Mouse (Mus musculus) ZHBTc4 (cell line): ENCODE results near the gene Zfp853.

ENCODE experiments used
- DNase-seq: peaks from one replicate; pipeline ENCODE4 v3.0.0-alpha.2; 2011; ENCODE audit warnings: low read depth, low spot score

The Zfp853 gene

GRCm38 (mm10) chr5:143294862-143295261, 1.4 kb upstream of the Zfp853 start:
- DNase-seq, result peak; percentile 65

GRCm38 (mm10) chr5:143292879-143293278, 544 bp downstream of the Zfp853 start:
- peak; percentile 45 for DNase-seq

- DNase-seq, result no peak
Observed at GRCm38 (mm10) chr5:143289299-143289698, 4.1 kb downstream of the Zfp853 start.

GRCm38 (mm10) chr5:143288378-143288911, 5.0 kb downstream of the Zfp853 start:
- no peak for DNase-seq

- DNase-seq, result peak; percentile 63
Observed at GRCm38 (mm10) chr5:143287774-143288328, 5.6 kb downstream of the Zfp853 start.

GRCm38 (mm10) chr5:143284762-143285161, 8.7 kb downstream of the Zfp853 start:
- peak; percentile 59 for DNase-seq

GRCm38 (mm10) chr5:143279247-143279646, 14.2 kb downstream of the Zfp853 start:
- no peak for DNase-seq

GRCm38 (mm10) chr5:143275761-143276160, 17.7 kb downstream of the Zfp853 start:
- no peak for DNase-seq

GRCm38 (mm10) chr5:143272540-143273330, 20.7 kb downstream of the Zfp853 start:
- DNase-seq, result no peak

GRCm38 (mm10) chr5:143272108-143272507, 21.3 kb downstream of the Zfp853 start:
- DNase-seq, result no peak

GRCm38 (mm10) chr5:143271642-143272041, 21.8 kb downstream of the Zfp853 start:
- no peak for DNase-seq

GRCm38 (mm10) chr5:143270151-143270519, 23.3 kb downstream of the Zfp853 start:
- DNase-seq, result no peak

GRCm38 (mm10) chr5:143269363-143270150, 23.9 kb downstream of the Zfp853 start, which contains the start of gene Zfp316:
TSS of gene Zfp316 (minus strand) at chr5:143270022.
- peak; percentile 81 for DNase-seq

- DNase-seq, result no peak
Observed at GRCm38 (mm10) chr5:143268985-143269362, 24.4 kb downstream of the Zfp853 start.

- DNase-seq, result no peak
Observed at GRCm38 (mm10) chr5:143266794-143267193, 26.6 kb downstream of the Zfp853 start.

GRCm38 (mm10) chr5:143265409-143265808, 28.0 kb downstream of the Zfp853 start:
- no peak for DNase-seq

GRCm38 (mm10) chr5:143264689-143265088, 28.7 kb downstream of the Zfp853 start:
- no peak for DNase-seq

GRCm38 (mm10) chr5:143261636-143262035, 31.8 kb downstream of the Zfp853 start:
- DNase-seq, result no peak

- no peak for DNase-seq
Observed at GRCm38 (mm10) chr5:143255802-143256201, 37.6 kb downstream of the Zfp853 start.

- DNase-seq, result no peak
Observed at GRCm38 (mm10) chr5:143255131-143255519, 38.3 kb downstream of the Zfp853 start.

GRCm38 (mm10) chr5:143254487-143255130, 38.8 kb downstream of the Zfp853 start:
- peak; percentile 66 for DNase-seq
